Mouse (Mus musculus): Measurements from ENCODE around the gene Gna13. TPM values are rescaled to one million over a fixed set of nuclear protein-coding genes. Genes with fewer than 3 reads are reported as not detected.

The Gna13 gene
- polyA plus RNA-seq, 1 experiment: 65.1 TPM

DNA sequence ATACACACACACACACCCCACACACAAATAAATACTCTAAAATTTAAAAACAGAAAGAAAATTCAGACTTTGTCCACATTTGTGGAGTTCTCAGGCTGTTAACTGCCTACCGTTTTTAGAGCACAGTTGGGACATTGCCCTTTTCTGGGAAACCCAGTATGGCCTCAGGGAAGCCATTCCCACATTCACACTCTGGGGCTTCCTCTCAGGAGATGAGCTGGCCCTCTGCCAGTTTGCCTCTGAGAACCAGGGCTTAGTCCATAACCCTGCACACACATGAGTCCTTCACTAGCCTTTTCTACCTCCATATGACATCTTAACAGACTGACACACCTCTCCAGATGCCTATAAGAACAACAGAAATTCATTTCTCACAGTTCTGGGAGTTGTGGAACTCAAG is 60.7 kb downstream of the Gna13 start:
- no peak for TF ChIP-seq EP300 (IDR thresholded peaks at IDR 0.05; ENCODE audit: insufficient read depth, low read depth, low read length)
- TF ChIP-seq CTCF (IDR thresholded peaks at IDR 0.05; ENCODE audit: low read depth, low read length): no peak
- TF ChIP-seq POLR2A (IDR thresholded peaks at IDR 0.05; ENCODE audit: insufficient read depth, low read length): no peak
- Histone ChIP-seq H3K4me1 (ENCODE audit: control insufficient read depth, insufficient read depth, low read length) (no peaks in the 10 kb centered on the region), H3K36me3 (ENCODE audit: control insufficient read depth, insufficient read depth, low read length, poor library complexity, severe bottlenecking) (no peaks in the 10 kb centered on the region), H3K27me3 (ENCODE audit: control insufficient read depth, insufficient read depth, low read length, poor library complexity, severe bottlenecking) (no peaks in the 10 kb centered on the region), H3K9ac (ENCODE audit: low read depth, poor library complexity, severe bottlenecking) (no peak overlapping the region), H3K27ac (ENCODE audit: insufficient read depth, low read length) (no peak overlapping the region), H3K9me3 (replicated peaks; ENCODE audit: control insufficient read depth, insufficient read depth, low read length, poor library complexity, severe bottlenecking) (peaks cover 4% of the 10 kb centered on the region; the same call in 1 of the 2 replicates), H3K4me3 (ENCODE audit: low read depth, low read length) (no peak overlapping the region)

DNA sequence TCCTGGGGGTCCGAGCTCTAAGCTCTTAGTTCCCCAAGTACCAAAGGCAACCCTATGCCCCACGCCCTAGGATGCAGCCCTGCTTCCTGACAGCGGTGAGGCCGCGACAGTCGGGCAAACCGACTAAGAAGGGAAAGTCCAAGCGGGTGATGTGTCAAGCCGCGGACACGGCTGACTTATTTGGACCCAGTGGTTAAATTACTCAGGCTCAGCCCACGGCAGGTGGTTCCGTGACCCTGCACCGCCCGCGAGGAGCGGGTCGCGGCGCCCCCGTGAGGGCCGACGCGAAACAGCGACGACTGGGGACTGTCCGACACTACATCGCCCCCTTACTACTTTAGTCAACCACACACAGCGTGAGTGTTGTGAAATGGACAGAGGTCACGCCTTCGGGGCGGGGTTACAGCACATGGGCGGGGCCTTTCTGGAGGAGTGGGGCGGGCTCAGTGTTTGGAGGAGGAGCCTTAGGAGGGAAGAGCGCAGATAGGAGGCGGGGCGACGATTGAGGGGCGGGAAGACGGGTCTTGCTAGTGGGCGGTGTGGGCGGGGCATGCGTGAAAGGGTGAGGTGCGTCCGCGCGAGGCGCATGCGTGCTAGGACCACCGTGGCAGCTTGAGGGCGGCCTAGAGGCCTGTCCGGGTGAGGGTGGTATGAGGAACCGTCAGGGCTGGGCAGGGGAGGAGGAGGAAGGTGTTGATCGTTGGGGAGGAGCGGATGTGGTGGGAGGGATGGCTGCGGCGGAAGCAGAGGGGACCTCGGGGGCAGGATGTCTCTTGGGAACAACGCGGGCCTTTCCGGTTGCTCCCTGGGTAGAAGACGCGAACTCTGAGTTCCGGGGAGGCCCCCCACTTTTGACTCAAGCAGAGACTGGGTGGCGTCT is 63.0 kb downstream of the Gna13 start, which contains the start of gene Amz2:
Gene Amz2, plus strand, starts transcription at position 555 of the 880 bp plus-strand sequence.
- TF ChIP-seq EP300 (IDR thresholded peaks at IDR 0.05; ENCODE audit: insufficient read depth, low read depth, low read length): peak; percentile 17; the same call in 1 of the 2 replicates
- TF ChIP-seq CTCF (IDR thresholded peaks at IDR 0.05; ENCODE audit: low read depth, low read length): peak; percentile 92
- TF ChIP-seq POLR2A (IDR thresholded peaks at IDR 0.05; ENCODE audit: insufficient read depth, low read length): no peak
- H3K27ac ChIP-seq (ENCODE audit: insufficient read depth, low read length): peak within 1 kb of the TSS; percentile 31
- peaks cover 18% of the 10 kb centered on the region for H3K36me3 ChIP-seq (ENCODE audit: control insufficient read depth, insufficient read depth, low read length, poor library complexity, severe bottlenecking)
- H3K4me3 ChIP-seq (ENCODE audit: low read depth, low read length): peak within 1 kb of the TSS; percentile 90
- no peaks in the 10 kb centered on the region for H3K4me1 ChIP-seq (ENCODE audit: control insufficient read depth, insufficient read depth, low read length)
- H3K9me3 ChIP-seq (replicated peaks; ENCODE audit: control insufficient read depth, insufficient read depth, low read length, poor library complexity, severe bottlenecking): peaks cover 4% of the 10 kb centered on the region; the same call in 1 of the 2 replicates
- peak within 1 kb of the TSS; percentile 75 for H3K9ac ChIP-seq (ENCODE audit: low read depth, poor library complexity, severe bottlenecking)
- no peaks in the 10 kb centered on the region for H3K27me3 ChIP-seq (ENCODE audit: control insufficient read depth, insufficient read depth, low read length, poor library complexity, severe bottlenecking)

DNA sequence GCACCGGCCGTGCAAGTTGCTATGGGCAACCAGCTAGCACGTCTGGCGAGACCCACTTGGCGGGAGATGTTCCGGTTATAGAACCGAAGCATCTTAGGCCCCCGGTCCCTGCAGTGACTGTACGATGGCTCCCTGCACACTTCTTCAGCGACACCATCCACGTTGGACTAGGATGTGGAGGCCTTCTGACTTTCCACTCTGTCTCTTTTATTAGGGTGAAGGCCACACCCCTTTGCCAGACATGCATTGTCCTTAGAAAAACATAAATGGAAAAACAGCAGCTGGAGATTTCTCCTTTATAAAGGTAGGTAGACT is 63.6 kb downstream of the Gna13 start:
- peak overlapping the region; percentile 75 for H3K9ac ChIP-seq (ENCODE audit: low read depth, poor library complexity, severe bottlenecking)
- H3K4me3 ChIP-seq (ENCODE audit: low read depth, low read length): peak overlapping the region; percentile 75
- peak overlapping the region; percentile 31 for H3K27ac ChIP-seq (ENCODE audit: insufficient read depth, low read length)
- peaks cover 18% of the 10 kb centered on the region for H3K36me3 ChIP-seq (ENCODE audit: control insufficient read depth, insufficient read depth, low read length, poor library complexity, severe bottlenecking)
- no peaks in the 10 kb centered on the region for H3K4me1 ChIP-seq (ENCODE audit: control insufficient read depth, insufficient read depth, low read length)
- H3K27me3 ChIP-seq (ENCODE audit: control insufficient read depth, insufficient read depth, low read length, poor library complexity, severe bottlenecking): no peaks in the 10 kb centered on the region
- no peak for TF ChIP-seq CTCF (IDR thresholded peaks at IDR 0.05; ENCODE audit: low read depth, low read length)
- TF ChIP-seq POLR2A (IDR thresholded peaks at IDR 0.05; ENCODE audit: insufficient read depth, low read length): no peak
- TF ChIP-seq EP300 (IDR thresholded peaks at IDR 0.05; ENCODE audit: insufficient read depth, low read depth, low read length): no peak
- peaks cover 4% of the 10 kb centered on the region; the same call in 1 of the 2 replicates for H3K9me3 ChIP-seq (replicated peaks; ENCODE audit: control insufficient read depth, insufficient read depth, low read length, poor library complexity, severe bottlenecking)

DNA sequence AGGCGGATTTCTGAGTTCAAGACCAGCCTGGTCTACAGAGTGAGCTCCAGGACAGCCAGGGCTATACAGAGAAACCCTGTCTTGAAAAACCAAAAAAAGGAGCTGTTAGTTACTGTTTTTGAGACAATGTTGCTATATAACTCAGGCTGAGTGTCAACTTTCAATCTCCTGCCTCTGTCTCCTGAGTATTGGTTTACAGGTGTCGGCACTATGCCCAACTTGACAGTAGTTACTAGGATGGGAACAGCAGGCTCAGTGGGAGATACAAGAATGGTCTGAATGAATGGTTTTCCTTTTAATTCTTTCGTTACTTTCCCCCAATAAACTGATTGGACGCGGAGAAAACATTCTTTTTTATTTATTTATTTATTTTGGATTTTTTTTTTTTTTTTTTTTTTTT is 64.7 kb downstream of the Gna13 start:
- no peak overlapping the region for H3K4me3 ChIP-seq (ENCODE audit: low read depth, low read length)
- no peak for TF ChIP-seq CTCF (IDR thresholded peaks at IDR 0.05; ENCODE audit: low read depth, low read length)
- TF ChIP-seq POLR2A (IDR thresholded peaks at IDR 0.05; ENCODE audit: insufficient read depth, low read length): no peak
- no peak for TF ChIP-seq EP300 (IDR thresholded peaks at IDR 0.05; ENCODE audit: insufficient read depth, low read depth, low read length)
- no peak overlapping the region for H3K9ac ChIP-seq (ENCODE audit: low read depth, poor library complexity, severe bottlenecking)
- no peaks in the 10 kb centered on the region for H3K27me3 ChIP-seq (ENCODE audit: control insufficient read depth, insufficient read depth, low read length, poor library complexity, severe bottlenecking)
- H3K36me3 ChIP-seq (ENCODE audit: control insufficient read depth, insufficient read depth, low read length, poor library complexity, severe bottlenecking): peaks cover 18% of the 10 kb centered on the region
- no peaks in the 10 kb centered on the region for H3K4me1 ChIP-seq (ENCODE audit: control insufficient read depth, insufficient read depth, low read length)
- peaks cover 1% of the 10 kb centered on the region; the same call in 1 of the 2 replicates for H3K9me3 ChIP-seq (replicated peaks; ENCODE audit: control insufficient read depth, insufficient read depth, low read length, poor library complexity, severe bottlenecking)
- H3K27ac ChIP-seq (ENCODE audit: insufficient read depth, low read length): no peak overlapping the region

DNA sequence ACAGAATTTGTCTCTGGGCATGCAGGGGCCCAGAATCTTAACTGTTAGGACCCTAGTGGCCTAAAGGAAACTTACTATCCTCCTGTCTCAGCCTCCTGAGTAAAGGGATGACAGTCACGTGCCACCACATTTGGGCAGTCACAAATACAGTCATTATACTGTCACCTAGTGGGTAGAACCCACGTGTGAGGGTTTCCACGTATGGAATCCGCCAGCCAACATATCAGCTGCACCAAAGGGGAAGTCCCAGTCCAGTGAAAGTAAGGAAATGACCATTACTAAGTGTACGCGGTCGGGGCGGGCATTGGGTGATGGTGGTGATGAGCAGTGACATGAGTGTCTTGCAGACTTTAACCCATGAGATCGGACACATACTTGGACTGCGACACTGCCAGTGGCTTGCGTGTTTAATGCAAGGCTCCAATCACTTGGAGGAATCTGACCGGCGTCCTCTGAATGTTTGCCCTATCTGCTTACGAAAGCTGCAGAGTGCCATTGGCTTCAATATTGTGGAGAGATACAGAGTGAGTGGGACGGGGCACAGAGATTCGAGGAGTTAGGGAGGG is 71.7 kb downstream of the Gna13 start:
- Histone ChIP-seq H3K9me3 (replicated peaks; ENCODE audit: control insufficient read depth, insufficient read depth, low read length, poor library complexity, severe bottlenecking) (no peaks in the 10 kb centered on the region), H3K4me3 (ENCODE audit: low read depth, low read length) (no peak overlapping the region), H3K9ac (ENCODE audit: low read depth, poor library complexity, severe bottlenecking) (no peak overlapping the region), H3K27me3 (ENCODE audit: control insufficient read depth, insufficient read depth, low read length, poor library complexity, severe bottlenecking) (no peaks in the 10 kb centered on the region), H3K27ac (ENCODE audit: insufficient read depth, low read length) (no peak overlapping the region), H3K4me1 (ENCODE audit: control insufficient read depth, insufficient read depth, low read length) (no peaks in the 10 kb centered on the region), H3K36me3 (ENCODE audit: control insufficient read depth, insufficient read depth, low read length, poor library complexity, severe bottlenecking) (peaks cover 19% of the 10 kb centered on the region)
- TF ChIP-seq CTCF (IDR thresholded peaks at IDR 0.05; ENCODE audit: low read depth, low read length): no peak
- no peak for TF ChIP-seq EP300 (IDR thresholded peaks at IDR 0.05; ENCODE audit: insufficient read depth, low read depth, low read length)
- no peak for TF ChIP-seq POLR2A (IDR thresholded peaks at IDR 0.05; ENCODE audit: insufficient read depth, low read length)

DNA sequence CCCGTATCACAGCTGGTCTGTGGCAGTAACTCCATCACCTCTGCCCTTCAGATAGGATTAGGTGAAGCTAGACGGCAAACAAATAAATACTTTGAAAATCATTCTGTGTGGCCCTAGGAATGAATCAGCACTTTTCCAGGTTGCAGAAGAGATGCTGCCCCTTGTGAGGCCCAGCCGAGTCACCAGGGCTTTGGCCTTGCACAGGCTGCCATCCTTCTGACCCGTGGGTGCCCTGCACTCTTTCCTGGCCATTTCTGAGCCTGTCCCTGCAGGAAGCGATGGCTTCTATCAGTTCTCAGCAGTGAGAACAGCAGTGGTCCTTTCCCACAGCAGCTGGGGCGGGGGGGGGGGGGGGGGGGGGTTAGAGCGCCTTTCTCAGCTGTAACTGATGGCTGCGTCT is 74.3 kb downstream of the Gna13 start:
- no peak for TF ChIP-seq CTCF (IDR thresholded peaks at IDR 0.05; ENCODE audit: low read depth, low read length)
- no peak for TF ChIP-seq EP300 (IDR thresholded peaks at IDR 0.05; ENCODE audit: insufficient read depth, low read depth, low read length)
- no peak for TF ChIP-seq POLR2A (IDR thresholded peaks at IDR 0.05; ENCODE audit: insufficient read depth, low read length)
- no peaks in the 10 kb centered on the region for H3K9me3 ChIP-seq (replicated peaks; ENCODE audit: control insufficient read depth, insufficient read depth, low read length, poor library complexity, severe bottlenecking)
- no peak overlapping the region for H3K4me3 ChIP-seq (ENCODE audit: low read depth, low read length)
- H3K36me3 ChIP-seq (ENCODE audit: control insufficient read depth, insufficient read depth, low read length, poor library complexity, severe bottlenecking): peaks cover 10% of the 10 kb centered on the region
- H3K4me1 ChIP-seq (ENCODE audit: control insufficient read depth, insufficient read depth, low read length): no peaks in the 10 kb centered on the region
- no peak overlapping the region for H3K9ac ChIP-seq (ENCODE audit: low read depth, poor library complexity, severe bottlenecking)
- no peaks in the 10 kb centered on the region for H3K27me3 ChIP-seq (ENCODE audit: control insufficient read depth, insufficient read depth, low read length, poor library complexity, severe bottlenecking)
- no peak overlapping the region for H3K27ac ChIP-seq (ENCODE audit: insufficient read depth, low read length)
